Mouse (Mus musculus): ENCODE results near the gene Gm43720. TPM values are rescaled to one million over a fixed set of nuclear protein-coding genes. Genes with fewer than 3 reads are reported as not detected.

Gene Gm43720
- polyA plus RNA-seq, 1 experiment from 2014 or later: not detected

GRCm38 (mm10) chr5:138260051-138260450 is 19.7 kb downstream of the Gm43720 start:
- no peaks in the 10 kb centered on the region for H3K27me3 ChIP-seq (replicated peaks)
- peak overlapping the region; percentile 89 for H3K4me3 ChIP-seq
- H3K9me3 ChIP-seq (replicated peaks): no peaks in the 10 kb centered on the region
- H3K9ac ChIP-seq: peak overlapping the region; percentile 45
- peak overlapping the region; percentile 85; the same call in 1 of the 2 replicates for H3K27ac ChIP-seq
- peak overlapping the region; percentile 95 for H3K4me2 ChIP-seq
- peaks cover 88% of the 10 kb centered on the region for H3K4me1 ChIP-seq
- H3K36me3 ChIP-seq: peaks cover 50% of the 10 kb centered on the region
- WGBS (ENCODE audit: insufficient replicate concordance): 19% methylated on average over 10 of the region's 10 CpGs
- ATAC-seq: no peak

- Histone ChIP-seq H3K4me2 (no peak overlapping the region; the same call in 1 of the 2 replicates), H3K36me3 (peaks cover 50% of the 10 kb centered on the region), H3K4me3 (no peak overlapping the region), H3K27me3 (replicated peaks) (no peaks in the 10 kb centered on the region), H3K9ac (no peak overlapping the region), H3K4me1 (peaks cover 85% of the 10 kb centered on the region), H3K9me3 (replicated peaks) (no peaks in the 10 kb centered on the region), H3K27ac (no peak overlapping the region)
- ATAC-seq: no peak
- WGBS (ENCODE audit: insufficient replicate concordance): 77% methylated on average over 7 of the region's 7 CpGs
Measured at GRCm38 (mm10) chr5:138258993-138259392, 20.8 kb downstream of the Gm43720 start.

- Histone ChIP-seq H3K9me3 (replicated peaks) (no peaks in the 10 kb centered on the region), H3K27me3 (replicated peaks) (no peaks in the 10 kb centered on the region), H3K4me3 (no peak overlapping the region), H3K27ac (no peak overlapping the region), H3K36me3 (peaks cover 50% of the 10 kb centered on the region), H3K9ac (no peak overlapping the region), H3K4me1 (peaks cover 85% of the 10 kb centered on the region), H3K4me2 (no peak overlapping the region)
- no peak for ATAC-seq
- WGBS (ENCODE audit: insufficient replicate concordance): 74% methylated on average over 6 of the region's 6 CpGs
Measured at GRCm38 (mm10) chr5:138258542-138258941, 21.2 kb downstream of the Gm43720 start.

- Histone ChIP-seq H3K4me2 (no peak overlapping the region), H3K4me1 (peaks cover 81% of the 10 kb centered on the region)
Measured at GRCm38 (mm10) chr5:138258078-138258477, 21.7 kb downstream of the Gm43720 start.

GRCm38 (mm10) chr5:138257585-138257978 is 22.2 kb downstream of the Gm43720 start:
- Histone ChIP-seq H3K4me1 (peaks cover 76% of the 10 kb centered on the region), H3K36me3 (peaks cover 50% of the 10 kb centered on the region), H3K9me3 (replicated peaks) (no peaks in the 10 kb centered on the region), H3K27me3 (replicated peaks) (no peaks in the 10 kb centered on the region), H3K4me3 (no peak overlapping the region), H3K4me2 (no peak overlapping the region), H3K9ac (no peak overlapping the region), H3K27ac (peak overlapping the region; percentile 45; the same call in 1 of the 2 replicates)
- no peak for ATAC-seq
- 79% methylated on average over 4 of the region's 4 CpGs for WGBS (ENCODE audit: insufficient replicate concordance)

More at GRCm38 (mm10) chr5:138258078-138258477, 21.7 kb downstream of the Gm43720 start:
- WGBS (ENCODE audit: insufficient replicate concordance): 47% methylated on average over 3 of the region's 3 CpGs
- Histone ChIP-seq H3K36me3 (peaks cover 50% of the 10 kb centered on the region), H3K27ac (no peak overlapping the region), H3K9me3 (replicated peaks) (no peaks in the 10 kb centered on the region), H3K27me3 (replicated peaks) (no peaks in the 10 kb centered on the region), H3K4me3 (no peak overlapping the region), H3K9ac (no peak overlapping the region)
- no peak for ATAC-seq

GRCm38 (mm10) chr5:138256966-138257584 is 22.7 kb downstream of the Gm43720 start:
- H3K27me3 ChIP-seq (replicated peaks): no peaks in the 10 kb centered on the region
- H3K4me3 ChIP-seq: no peak overlapping the region
- WGBS (ENCODE audit: insufficient replicate concordance): 34% methylated on average over 10 of the region's 10 CpGs
- no peak for ATAC-seq
- peak overlapping the region; percentile 45; the same call in 1 of the 2 replicates for H3K27ac ChIP-seq
- no peak overlapping the region for H3K9ac ChIP-seq
- peaks cover 49% of the 10 kb centered on the region for H3K36me3 ChIP-seq
- H3K4me1 ChIP-seq: peaks cover 71% of the 10 kb centered on the region
- H3K9me3 ChIP-seq (replicated peaks): no peaks in the 10 kb centered on the region
- peak overlapping the region; percentile 89 for H3K4me2 ChIP-seq

- peak overlapping the region; percentile 89 for H3K4me2 ChIP-seq
- no peak; the same call in 1 of the 2 replicates for ATAC-seq
- no peaks in the 10 kb centered on the region for H3K9me3 ChIP-seq (replicated peaks)
- H3K36me3 ChIP-seq: peaks cover 39% of the 10 kb centered on the region
- peaks cover 61% of the 10 kb centered on the region for H3K4me1 ChIP-seq
- peak overlapping the region; percentile 77 for H3K4me3 ChIP-seq
- no peaks in the 10 kb centered on the region for H3K27me3 ChIP-seq (replicated peaks)
- peak overlapping the region; percentile 81 for H3K27ac ChIP-seq
- peak overlapping the region; percentile 70 for H3K9ac ChIP-seq
- WGBS (ENCODE audit: insufficient replicate concordance): 10% methylated on average over 7 of the region's 7 CpGs
Measured at GRCm38 (mm10) chr5:138256094-138256467, 23.7 kb downstream of the Gm43720 start.

- H3K36me3 ChIP-seq: peaks cover 33% of the 10 kb centered on the region
- ATAC-seq: peak; percentile 99
- H3K9me3 ChIP-seq (replicated peaks): no peaks in the 10 kb centered on the region
- H3K4me1 ChIP-seq: peaks cover 56% of the 10 kb centered on the region
- WGBS (ENCODE audit: insufficient replicate concordance): under 1% methylated on average over 38 of the region's 38 CpGs
- H3K4me3 ChIP-seq: peak within 1 kb of the TSS; percentile 77
- H3K4me2 ChIP-seq: peak within 1 kb of the TSS; percentile 89
- H3K27ac ChIP-seq: peak within 1 kb of the TSS; percentile 81
- H3K27me3 ChIP-seq (replicated peaks): no peaks in the 10 kb centered on the region
- peak within 1 kb of the TSS; percentile 70 for H3K9ac ChIP-seq
Measured at GRCm38 (mm10) chr5:138255353-138256093, 24.2 kb downstream of the Gm43720 start, which contains the start of gene Lamtor4. Gene Lamtor4 (plus strand): TSS chr5:138255482.

- Histone ChIP-seq H3K27me3 (replicated peaks) (no peaks in the 10 kb centered on the region), H3K36me3 (peaks cover 8% of the 10 kb centered on the region), H3K4me1 (peaks cover 31% of the 10 kb centered on the region), H3K4me3 (no peak overlapping the region), H3K4me2 (no peak overlapping the region), H3K9me3 (replicated peaks) (no peaks in the 10 kb centered on the region), H3K9ac (no peak overlapping the region), H3K27ac (no peak overlapping the region)
- WGBS (ENCODE audit: insufficient replicate concordance): 78% methylated on average over 3 of the region's 3 CpGs
- ATAC-seq: no peak
Measured at GRCm38 (mm10) chr5:138253061-138253460, 26.7 kb downstream of the Gm43720 start.

GRCm38 (mm10) chr5:138251144-138251543 is 28.6 kb downstream of the Gm43720 start:
- no peaks in the 10 kb centered on the region for H3K27me3 ChIP-seq (replicated peaks)
- no peaks in the 10 kb centered on the region for H3K36me3 ChIP-seq
- H3K9me3 ChIP-seq (replicated peaks): no peaks in the 10 kb centered on the region
- WGBS (ENCODE audit: insufficient replicate concordance): 72% methylated on average over 12 of the region's 12 CpGs
- H3K4me2 ChIP-seq: no peak overlapping the region
- no peak overlapping the region for H3K27ac ChIP-seq
- no peak overlapping the region for H3K4me3 ChIP-seq
- H3K9ac ChIP-seq: no peak overlapping the region
- no peak for ATAC-seq
- peaks cover 12% of the 10 kb centered on the region for H3K4me1 ChIP-seq

- no peaks in the 10 kb centered on the region for H3K4me1 ChIP-seq
- H3K4me3 ChIP-seq: no peak overlapping the region
- H3K9ac ChIP-seq: no peak overlapping the region
- H3K4me2 ChIP-seq: no peak overlapping the region
- H3K9me3 ChIP-seq (replicated peaks): no peaks in the 10 kb centered on the region
- no peaks in the 10 kb centered on the region for H3K27me3 ChIP-seq (replicated peaks)
- no peaks in the 10 kb centered on the region for H3K36me3 ChIP-seq
- no peak for ATAC-seq
- WGBS (ENCODE audit: insufficient replicate concordance): 7% methylated on average over 2 of the region's 2 CpGs
- H3K27ac ChIP-seq: no peak overlapping the region
Measured at GRCm38 (mm10) chr5:138241511-138241910, 38.2 kb downstream of the Gm43720 start.

GRCm38 (mm10) chr5:138234224-138234623 is 45.5 kb downstream of the Gm43720 start:
- no peak overlapping the region for H3K4me3 ChIP-seq
- H3K4me2 ChIP-seq: no peak overlapping the region
- no peaks in the 10 kb centered on the region for H3K27me3 ChIP-seq (replicated peaks)
- no peak overlapping the region for H3K27ac ChIP-seq
- H3K9me3 ChIP-seq (replicated peaks): no peaks in the 10 kb centered on the region
- H3K4me1 ChIP-seq: no peaks in the 10 kb centered on the region
- H3K9ac ChIP-seq: no peak overlapping the region
- no peak for ATAC-seq
- H3K36me3 ChIP-seq: no peaks in the 10 kb centered on the region

Data from liver, embryonic 12.5 days (tissue).